Mouse (Mus musculus): ENCODE results near the gene Tmigd1. TPM values are rescaled to one million over a fixed set of nuclear protein-coding genes. Genes with fewer than 3 reads are reported as not detected.
A peak's percentile ranks its signal among the peaks of the same experiment; 100 is the strongest.

Tmigd1 gene
- 0.10 and 0.39 TPM in 2 replicates for polyA plus RNA-seq (2012; rRNA removed)

- Histone ChIP-seq H3K4me1 (ENCODE audit: control insufficient read depth, insufficient read depth, low read length) (peaks cover 13% of the 10 kb centered on the region), H3K4me3 (replicated peaks; ENCODE audit: extremely low read depth, low read depth, low read length) (no peak within 1 kb of the TSS)
- TF ChIP-seq POLR2A (IDR thresholded peaks at IDR 0.05; ENCODE audit: borderline replicate concordance, extremely low read depth, low read depth, low read length): no peak
- no peak for TF ChIP-seq CTCF (IDR thresholded peaks at IDR 0.05; ENCODE audit: insufficient read depth, low read length)
- 61% methylated on average over 7 of the region's 7 CpGs for WGBS
- no peak for DNase-seq
These were observed at the start of gene Tmigd1 for GRCm38 (mm10) chr11:76901579-76902361. TSS of gene Tmigd1 (plus strand) at chr11:76902159.

GRCm38 (mm10) chr11:76854475-76855341, 47.3 kb upstream of the Tmigd1 start:
- DNase-seq: no peak
- H3K4me1 ChIP-seq (ENCODE audit: control insufficient read depth, insufficient read depth, low read length): no peaks in the 10 kb centered on the region
- WGBS: 68% methylated on average over 17 of the region's 17 CpGs
- TF ChIP-seq CTCF (IDR thresholded peaks at IDR 0.05; ENCODE audit: insufficient read depth, low read length): no peak
- no peak for TF ChIP-seq POLR2A (IDR thresholded peaks at IDR 0.05; ENCODE audit: borderline replicate concordance, extremely low read depth, low read depth, low read length)
- no peak overlapping the region for H3K4me3 ChIP-seq (replicated peaks; ENCODE audit: extremely low read depth, low read depth, low read length)

- 74% methylated on average over 2 of the region's 2 CpGs for WGBS
- no peak for TF ChIP-seq POLR2A (IDR thresholded peaks at IDR 0.05; ENCODE audit: borderline replicate concordance, extremely low read depth, low read depth, low read length)
- no peak for TF ChIP-seq CTCF (IDR thresholded peaks at IDR 0.05; ENCODE audit: insufficient read depth, low read length)
- Histone ChIP-seq H3K4me1 (ENCODE audit: control insufficient read depth, insufficient read depth, low read length) (no peaks in the 10 kb centered on the region; the same call in 1 of the 2 replicates), H3K4me3 (replicated peaks; ENCODE audit: extremely low read depth, low read depth, low read length) (no peak overlapping the region)
- DNase-seq: no peak
These were observed 45.4 kb upstream of the Tmigd1 start for GRCm38 (mm10) chr11:76856601-76857000.

GRCm38 (mm10) chr11:76857111-76857510, 44.8 kb upstream of the Tmigd1 start:
- no peak overlapping the region for H3K4me3 ChIP-seq (replicated peaks; ENCODE audit: extremely low read depth, low read depth, low read length)
- no peaks in the 10 kb centered on the region; the same call in 1 of the 2 replicates for H3K4me1 ChIP-seq (ENCODE audit: control insufficient read depth, insufficient read depth, low read length)
- 0 out of 2 replicates have a peak, but pooled peaks have one; percentile 6 for TF ChIP-seq CTCF (IDR thresholded peaks at IDR 0.05; ENCODE audit: insufficient read depth, low read length)
- TF ChIP-seq POLR2A (IDR thresholded peaks at IDR 0.05; ENCODE audit: borderline replicate concordance, extremely low read depth, low read depth, low read length): no peak
- 39% methylated on average over 7 of the region's 7 CpGs for WGBS
- DNase-seq: no peak

GRCm38 (mm10) chr11:76858781-76859180, 43.2 kb upstream of the Tmigd1 start:
- no peak for DNase-seq
- TF ChIP-seq POLR2A (IDR thresholded peaks at IDR 0.05; ENCODE audit: borderline replicate concordance, extremely low read depth, low read depth, low read length) (no peak), CTCF (IDR thresholded peaks at IDR 0.05; ENCODE audit: insufficient read depth, low read length) (no peak)
- 57% methylated on average over 5 of the region's 5 CpGs for WGBS
- H3K4me3 ChIP-seq (replicated peaks; ENCODE audit: extremely low read depth, low read depth, low read length): no peak overlapping the region
- no peaks in the 10 kb centered on the region; the same call in 1 of the 2 replicates for H3K4me1 ChIP-seq (ENCODE audit: control insufficient read depth, insufficient read depth, low read length)

GRCm38 (mm10) chr11:76859261-76859660, 42.7 kb upstream of the Tmigd1 start:
- DNase-seq: no peak
- TF ChIP-seq POLR2A (IDR thresholded peaks at IDR 0.05; ENCODE audit: borderline replicate concordance, extremely low read depth, low read depth, low read length): no peak
- no peak for TF ChIP-seq CTCF (IDR thresholded peaks at IDR 0.05; ENCODE audit: insufficient read depth, low read length)
- H3K4me1 ChIP-seq (ENCODE audit: control insufficient read depth, insufficient read depth, low read length): no peaks in the 10 kb centered on the region; the same call in 1 of the 2 replicates
- H3K4me3 ChIP-seq (replicated peaks; ENCODE audit: extremely low read depth, low read depth, low read length): no peak overlapping the region
- WGBS: 52% methylated on average over 5 of the region's 5 CpGs

- Histone ChIP-seq H3K4me1 (ENCODE audit: control insufficient read depth, insufficient read depth, low read length) (no peaks in the 10 kb centered on the region; the same call in 1 of the 2 replicates), H3K4me3 (replicated peaks; ENCODE audit: extremely low read depth, low read depth, low read length) (no peak overlapping the region)
- 83% methylated on average over 3 of the region's 3 CpGs for WGBS
- TF ChIP-seq CTCF (IDR thresholded peaks at IDR 0.05; ENCODE audit: insufficient read depth, low read length): no peak
- TF ChIP-seq POLR2A (IDR thresholded peaks at IDR 0.05; ENCODE audit: borderline replicate concordance, extremely low read depth, low read depth, low read length): no peak
- DNase-seq: no peak
These were observed 40.8 kb upstream of the Tmigd1 start for GRCm38 (mm10) chr11:76861185-76861584.

GRCm38 (mm10) chr11:76872556-76873234, 29.3 kb upstream of the Tmigd1 start:
- Histone ChIP-seq H3K4me3 (replicated peaks; ENCODE audit: extremely low read depth, low read depth, low read length) (no peak overlapping the region), H3K4me1 (ENCODE audit: control insufficient read depth, insufficient read depth, low read length) (peaks cover 4% of the 10 kb centered on the region; the same call in 1 of the 2 replicates)
- DNase-seq: no peak
- 74% methylated on average over 11 of the region's 11 CpGs for WGBS
- TF ChIP-seq POLR2A (IDR thresholded peaks at IDR 0.05; ENCODE audit: borderline replicate concordance, extremely low read depth, low read depth, low read length): no peak
- TF ChIP-seq CTCF (IDR thresholded peaks at IDR 0.05; ENCODE audit: insufficient read depth, low read length): no peak

- no peak overlapping the region for H3K4me3 ChIP-seq (replicated peaks; ENCODE audit: extremely low read depth, low read depth, low read length)
- no peak for DNase-seq
- TF ChIP-seq POLR2A (IDR thresholded peaks at IDR 0.05; ENCODE audit: borderline replicate concordance, extremely low read depth, low read depth, low read length) (no peak), CTCF (IDR thresholded peaks at IDR 0.05; ENCODE audit: insufficient read depth, low read length) (no peak)
- 84% methylated on average over 5 of the region's 5 CpGs for WGBS
- H3K4me1 ChIP-seq (ENCODE audit: control insufficient read depth, insufficient read depth, low read length): peaks cover 4% of the 10 kb centered on the region; the same call in 1 of the 2 replicates
These were observed 28.1 kb upstream of the Tmigd1 start for GRCm38 (mm10) chr11:76873865-76874264.

Data from lung, adult 2 months (tissue).